Mouse (Mus musculus): ENCODE data around the gene Thrb. TPM values are rescaled to one million over a fixed set of nuclear protein-coding genes. Genes with fewer than 3 reads are reported as not detected.
"Not testable (repeated sequence)": the region's sequence is repeated elsewhere in the genome, so short reads cannot be mapped to it uniquely, and the experiment has no call there.

Gene Thrb
- polyA plus RNA-seq, 1 experiment from 2014 or later = 0.64 TPM

DNA sequence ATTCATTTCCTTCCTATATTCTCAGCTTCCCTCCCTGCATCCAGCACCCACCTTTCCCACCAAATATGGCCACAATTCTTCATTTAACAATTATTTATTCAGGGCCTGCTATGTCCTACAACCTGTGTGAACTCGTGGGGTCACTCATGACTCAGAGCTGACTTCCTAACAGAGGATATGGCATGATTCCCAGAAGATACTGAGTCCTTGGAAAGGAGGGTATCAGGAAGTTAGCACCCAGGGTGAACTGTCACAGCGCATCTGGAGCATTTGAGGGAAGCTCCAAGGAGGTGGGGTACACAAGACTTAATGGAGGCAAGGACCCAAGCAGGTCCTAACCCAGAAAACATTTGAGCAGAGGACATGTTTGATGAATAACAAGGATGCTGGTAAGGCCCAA lies 256.6 kb downstream of the Thrb start:
- Histone ChIP-seq H3K9ac (no peak overlapping the region), H3K27ac (ENCODE audit: poor library complexity, severe bottlenecking) (no peak overlapping the region), H3K9me3 (replicated peaks) (no peaks in the 10 kb centered on the region), H3K27me3 (replicated peaks) (no peaks in the 10 kb centered on the region), H3K4me1 (replicated peaks) (no peaks in the 10 kb centered on the region; the same call in 1 of the 2 replicates), H3K4me2 (no peak overlapping the region), H3K36me3 (no peaks in the 10 kb centered on the region), H3K4me3 (no peak overlapping the region)
- ATAC-seq (ENCODE audit: insufficient number of reproducible peaks, low FRiP score) = no peak
- 53% methylated on average over 2 of the region's 2 CpGs for WGBS

DNA sequence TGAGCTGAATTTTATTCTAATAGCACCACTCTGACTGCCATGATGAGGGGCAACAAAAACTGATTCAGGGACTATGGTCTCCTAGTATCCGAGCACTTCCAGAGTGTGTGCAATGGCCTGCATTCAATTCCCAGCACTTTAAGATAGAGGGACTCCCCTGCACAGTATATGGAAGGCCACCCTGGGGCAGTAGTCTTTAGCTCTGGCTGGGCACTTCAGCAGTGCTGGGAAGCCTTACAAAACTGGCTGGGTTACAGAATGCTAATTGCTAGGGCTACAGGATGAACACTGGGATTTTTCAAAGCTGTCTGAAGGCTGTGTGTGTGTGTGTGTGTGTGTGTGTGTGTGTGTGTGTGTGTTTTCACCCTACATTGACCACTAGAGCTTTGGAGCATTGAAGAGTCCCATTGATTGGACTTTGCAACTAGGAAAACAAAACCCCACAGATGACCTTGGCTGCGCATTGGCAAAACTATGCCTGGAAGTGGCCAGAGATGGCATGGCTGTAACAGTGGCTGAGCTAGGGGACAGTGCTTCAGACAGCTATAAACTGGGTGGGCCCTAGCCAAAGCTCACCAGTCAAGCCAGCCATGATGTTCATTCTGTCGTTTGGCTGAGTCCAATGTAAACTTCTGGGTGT lies 257.2 kb downstream of the Thrb start:
- WGBS = 79% methylated on average over 3 of the region's 3 CpGs

DNA sequence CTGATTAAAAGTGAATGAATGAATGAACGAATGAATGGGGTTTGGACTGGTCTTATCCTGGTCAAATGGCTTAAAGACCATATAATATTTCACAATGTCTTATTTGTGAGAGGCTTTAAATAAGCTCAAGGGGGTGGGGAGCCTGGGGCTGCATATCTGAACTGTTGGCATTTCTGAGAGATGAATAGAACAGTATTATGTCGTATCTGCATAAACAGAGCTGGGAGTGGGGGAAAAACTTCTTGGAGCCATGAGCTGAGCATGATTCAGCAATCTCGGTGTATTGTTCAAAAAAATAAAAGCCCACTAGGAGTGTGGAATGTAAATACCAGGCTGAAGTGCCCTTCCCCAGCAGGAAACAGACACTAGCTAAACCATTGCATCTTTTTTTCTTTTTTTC lies 257.8 kb downstream of the Thrb start:
- H3K27me3 ChIP-seq (replicated peaks) = no peaks in the 10 kb centered on the region
- H3K9ac ChIP-seq = no peak overlapping the region
- no peak overlapping the region for H3K4me3 ChIP-seq
- H3K27ac ChIP-seq (ENCODE audit: poor library complexity, severe bottlenecking) = no peak overlapping the region
- WGBS = 40% methylated on average over 3 of the region's 3 CpGs
- peak; percentile 36; the same call in 1 of the 2 replicates for ATAC-seq (ENCODE audit: insufficient number of reproducible peaks, low FRiP score)
- H3K36me3 ChIP-seq = no peaks in the 10 kb centered on the region
- H3K4me1 ChIP-seq (replicated peaks) = no peaks in the 10 kb centered on the region; the same call in 1 of the 2 replicates
- no peaks in the 10 kb centered on the region for H3K9me3 ChIP-seq (replicated peaks)
- no peak overlapping the region for H3K4me2 ChIP-seq

More for the DNA sequence above, 257.2 kb downstream of the Thrb start:
- Histone ChIP-seq H3K27ac (ENCODE audit: poor library complexity, severe bottlenecking) (no peak overlapping the region), H3K4me2 (no peak overlapping the region), H3K9ac (no peak overlapping the region), H3K4me3 (no peak overlapping the region), H3K9me3 (replicated peaks) (no peaks in the 10 kb centered on the region), H3K27me3 (replicated peaks) (no peaks in the 10 kb centered on the region), H3K36me3 (no peaks in the 10 kb centered on the region), H3K4me1 (replicated peaks) (no peaks in the 10 kb centered on the region; the same call in 1 of the 2 replicates)
- ATAC-seq (ENCODE audit: insufficient number of reproducible peaks, low FRiP score) = no peak

DNA sequence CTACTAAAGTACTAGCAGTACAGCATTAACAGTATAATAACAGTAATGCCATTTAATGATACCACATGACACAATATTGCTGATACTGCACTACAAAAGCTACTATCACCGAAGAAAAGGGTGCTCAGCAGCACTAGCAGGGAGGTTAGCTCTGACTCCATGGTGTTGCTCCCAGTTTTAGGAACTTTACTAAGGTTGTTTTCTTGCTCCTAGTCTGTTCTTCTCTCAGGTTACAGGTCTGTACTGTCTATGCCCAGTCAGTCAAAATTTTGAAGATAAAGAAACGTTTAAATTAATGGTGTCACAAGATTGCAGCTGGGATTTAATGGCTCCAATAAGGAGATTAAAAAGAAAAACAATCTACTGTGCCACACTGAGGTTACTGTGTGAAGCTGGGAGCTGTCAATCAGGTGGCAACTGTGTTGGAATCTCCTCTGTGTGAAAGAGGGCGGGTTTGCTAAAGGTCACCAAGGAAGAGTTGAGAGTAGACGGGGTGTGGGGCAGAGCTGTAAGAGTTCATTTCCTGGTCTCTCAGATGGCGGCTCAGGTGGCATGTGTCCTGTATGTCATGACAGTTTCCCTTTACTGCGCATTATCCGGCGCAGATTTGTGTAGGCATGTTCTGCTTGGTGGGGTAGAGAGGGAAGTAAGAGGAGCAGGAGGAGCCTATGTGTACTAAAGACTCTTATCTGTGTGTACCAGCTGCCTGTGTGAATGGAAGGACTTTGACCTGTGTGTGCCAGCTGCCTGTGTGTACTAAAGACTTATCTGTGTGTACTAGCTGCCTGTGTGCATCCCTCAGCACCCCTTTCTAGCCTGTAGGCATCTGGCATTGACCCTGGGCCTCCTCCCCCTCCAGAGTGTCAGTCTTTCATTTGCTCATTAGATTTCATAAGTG lies 263.0 kb downstream of the Thrb start:
- H3K36me3 ChIP-seq = no peaks in the 10 kb centered on the region
- H3K4me3 ChIP-seq = no peak overlapping the region
- H3K4me2 ChIP-seq = no peak overlapping the region
- H3K9ac ChIP-seq = no peak overlapping the region
- 53% methylated on average over 8 of the region's 8 CpGs for WGBS
- H3K27ac ChIP-seq (ENCODE audit: poor library complexity, severe bottlenecking) = no peak overlapping the region
- no peaks in the 10 kb centered on the region for H3K27me3 ChIP-seq (replicated peaks)
- 0 out of 2 replicates have a peak, but pooled peaks cover 5% of the 10 kb centered on the region for H3K4me1 ChIP-seq (replicated peaks)
- no peaks in the 10 kb centered on the region for H3K9me3 ChIP-seq (replicated peaks)
- ATAC-seq (ENCODE audit: insufficient number of reproducible peaks, low FRiP score) = no peak

DNA sequence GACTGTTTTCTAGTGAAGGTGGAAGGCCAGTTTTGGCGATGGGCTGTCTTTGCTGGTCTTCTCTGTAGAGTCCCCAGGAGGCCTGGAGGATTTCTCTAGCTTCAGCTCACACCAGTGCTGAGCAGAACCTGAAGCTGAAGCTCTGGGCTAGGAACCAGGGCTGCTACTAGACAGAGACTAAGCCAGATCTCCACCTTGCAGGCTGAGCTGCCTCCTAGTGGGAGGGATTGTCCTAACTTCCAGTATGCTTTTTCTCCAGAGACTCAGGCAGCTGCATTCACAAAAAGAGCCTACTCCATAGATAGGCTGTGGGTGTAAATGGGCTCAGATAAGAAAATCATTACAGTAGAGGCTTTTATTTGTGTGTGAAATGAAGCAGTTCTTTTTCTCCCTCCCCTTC lies 267.4 kb downstream of the Thrb start:
- 30% methylated on average over 1 of the region's 1 CpGs for WGBS

DNA sequence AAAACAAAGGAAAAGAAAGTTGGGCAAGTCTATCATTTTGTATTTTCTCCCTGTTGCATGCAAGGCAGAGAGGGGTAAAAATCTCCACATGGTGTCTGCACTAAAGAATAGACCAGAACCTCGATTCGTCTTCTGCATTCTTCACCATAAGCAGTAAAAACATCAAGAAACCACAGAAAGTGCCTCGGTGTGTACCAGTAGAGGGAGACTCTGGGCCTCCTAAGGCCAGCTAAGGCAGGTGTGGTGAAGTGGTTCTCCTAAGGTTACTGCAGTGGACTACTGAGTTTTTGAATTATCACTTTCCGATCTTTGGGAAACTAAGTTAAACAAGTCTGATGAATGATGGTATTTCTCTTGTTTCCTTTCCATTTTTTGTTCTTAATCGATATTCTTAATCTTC lies 269.5 kb downstream of the Thrb start:
- no peak overlapping the region for H3K4me3 ChIP-seq
- H3K27me3 ChIP-seq (replicated peaks) = no peaks in the 10 kb centered on the region
- no peak overlapping the region for H3K4me2 ChIP-seq
- no peaks in the 10 kb centered on the region for H3K4me1 ChIP-seq (replicated peaks)
- H3K9me3 ChIP-seq (replicated peaks) = no peaks in the 10 kb centered on the region
- H3K9ac ChIP-seq = no peak overlapping the region
- H3K27ac ChIP-seq (ENCODE audit: poor library complexity, severe bottlenecking) = no peak overlapping the region
- WGBS = 66% methylated on average over 5 of the region's 5 CpGs
- no peaks in the 10 kb centered on the region for H3K36me3 ChIP-seq
- ATAC-seq (ENCODE audit: insufficient number of reproducible peaks, low FRiP score) = no peak

More for the DNA sequence above, 267.4 kb downstream of the Thrb start:
- H3K36me3 ChIP-seq = no peaks in the 10 kb centered on the region
- no peaks in the 10 kb centered on the region for H3K9me3 ChIP-seq (replicated peaks)
- no peak overlapping the region for H3K9ac ChIP-seq
- H3K27ac ChIP-seq (ENCODE audit: poor library complexity, severe bottlenecking) = no peak overlapping the region
- H3K4me2 ChIP-seq = no peak overlapping the region
- 0 out of 2 replicates have a peak, but pooled peaks cover 5% of the 10 kb centered on the region for H3K4me1 ChIP-seq (replicated peaks)
- H3K4me3 ChIP-seq = no peak overlapping the region
- ATAC-seq (ENCODE audit: insufficient number of reproducible peaks, low FRiP score) = no peak
- no peaks in the 10 kb centered on the region for H3K27me3 ChIP-seq (replicated peaks)

DNA sequence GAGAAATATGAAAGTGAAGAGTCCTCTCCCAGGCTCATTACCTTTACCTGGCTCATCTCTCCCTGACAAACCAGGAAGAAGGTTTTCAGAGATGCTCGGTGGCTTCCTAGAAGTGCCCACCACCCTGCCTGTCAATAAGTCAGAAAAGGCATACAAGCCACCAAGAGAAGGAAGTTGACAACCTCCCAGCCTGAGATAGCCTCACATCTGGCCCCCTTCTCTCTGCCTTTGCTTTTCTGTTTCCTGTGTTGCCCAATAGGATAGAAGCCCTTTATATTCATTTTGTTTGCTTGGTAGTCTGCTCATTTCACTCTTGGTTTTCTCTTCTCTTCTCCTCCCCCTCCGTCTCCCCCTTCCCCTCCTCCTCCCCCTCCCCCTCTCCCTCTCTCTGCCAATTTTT lies 273.4 kb downstream of the Thrb start:
- WGBS = 54% methylated on average over 2 of the region's 2 CpGs
- Histone ChIP-seq H3K9me3 (replicated peaks) (no peaks in the 10 kb centered on the region), H3K4me2 (no peak overlapping the region), H3K27me3 (replicated peaks) (no peaks in the 10 kb centered on the region), H3K4me3 (no peak overlapping the region), H3K27ac (ENCODE audit: poor library complexity, severe bottlenecking) (no peak overlapping the region), H3K9ac (no peak overlapping the region), H3K4me1 (replicated peaks) (no peaks in the 10 kb centered on the region), H3K36me3 (no peaks in the 10 kb centered on the region)
- no peak for ATAC-seq (ENCODE audit: insufficient number of reproducible peaks, low FRiP score)

DNA sequence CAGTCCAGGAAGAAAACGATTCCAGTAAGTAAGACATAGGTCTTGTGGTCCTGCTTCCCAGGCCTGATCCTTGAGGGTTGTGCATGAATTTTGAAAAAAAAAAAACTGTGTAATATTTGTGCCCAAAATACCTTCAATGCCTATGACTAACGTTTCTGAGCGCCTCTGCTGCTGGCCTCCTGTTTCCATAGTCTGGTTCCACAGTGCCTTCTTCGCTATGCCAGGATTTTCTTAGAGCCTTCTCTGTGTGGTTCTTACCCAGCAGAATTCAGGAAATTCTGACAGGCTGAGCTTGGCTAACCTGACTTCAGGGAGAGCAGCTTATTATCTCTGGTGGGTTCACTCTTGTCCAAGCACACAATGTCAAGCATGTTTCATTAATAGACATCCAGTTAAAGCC lies 274.7 kb downstream of the Thrb start:
- not testable (repeated sequence) for H3K27ac ChIP-seq (ENCODE audit: poor library complexity, severe bottlenecking); H3K9ac ChIP-seq; H3K4me2 ChIP-seq; H3K4me1 ChIP-seq (replicated peaks); H3K4me3 ChIP-seq; H3K36me3 ChIP-seq; H3K9me3 ChIP-seq (replicated peaks); H3K27me3 ChIP-seq (replicated peaks); ATAC-seq (ENCODE audit: insufficient number of reproducible peaks, low FRiP score)
- WGBS = 77% methylated on average over 4 of the region's 4 CpGs

DNA sequence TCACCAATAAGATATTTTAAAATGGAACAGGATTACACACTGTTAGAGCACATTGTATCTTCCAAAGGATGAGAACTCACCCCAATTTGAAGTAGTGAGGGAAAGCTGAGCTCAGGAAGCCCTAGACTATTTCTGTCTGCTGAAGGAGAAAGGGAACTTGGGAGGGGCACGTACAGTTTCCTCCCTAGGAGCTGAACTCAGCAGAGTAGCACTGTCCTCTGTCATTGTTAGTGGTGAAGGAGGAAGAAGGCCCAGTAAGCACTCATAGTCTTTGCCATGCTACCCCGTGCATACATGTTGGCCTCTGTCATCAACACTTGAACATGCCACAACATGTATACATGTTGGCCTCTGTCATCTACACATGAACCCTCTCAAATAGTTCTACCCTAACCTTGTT lies 294.0 kb downstream of the Thrb start:
- Histone ChIP-seq H3K27me3 (replicated peaks) (no peaks in the 10 kb centered on the region), H3K9ac (no peak overlapping the region), H3K36me3 (no peaks in the 10 kb centered on the region), H3K27ac (ENCODE audit: poor library complexity, severe bottlenecking) (no peak overlapping the region), H3K4me1 (replicated peaks) (no peaks in the 10 kb centered on the region), H3K4me2 (no peak overlapping the region), H3K9me3 (replicated peaks) (no peaks in the 10 kb centered on the region), H3K4me3 (no peak overlapping the region)
- ATAC-seq (ENCODE audit: insufficient number of reproducible peaks, low FRiP score) = no peak
- WGBS = 71% methylated on average over 2 of the region's 2 CpGs

DNA sequence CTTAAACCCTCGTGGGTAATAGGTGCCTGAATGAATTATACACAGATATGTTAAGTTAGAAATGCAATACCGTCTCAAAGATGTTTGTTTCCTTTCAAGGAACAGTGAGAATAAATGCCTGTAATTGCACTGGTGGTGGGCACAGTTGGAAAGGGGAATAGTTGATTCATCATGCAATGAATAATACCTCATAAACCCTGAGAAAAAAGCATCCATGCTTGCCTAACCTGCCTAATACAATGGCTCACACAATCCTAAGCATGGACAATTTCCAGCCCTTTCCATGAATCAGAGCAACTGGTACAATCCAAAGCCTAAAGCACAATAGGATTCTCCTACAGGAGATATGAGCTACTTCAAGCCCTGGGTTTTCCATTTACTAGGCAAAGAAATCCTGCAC lies 299.8 kb downstream of the Thrb start:
- H3K27me3 ChIP-seq (replicated peaks) = no peaks in the 10 kb centered on the region

DNA sequence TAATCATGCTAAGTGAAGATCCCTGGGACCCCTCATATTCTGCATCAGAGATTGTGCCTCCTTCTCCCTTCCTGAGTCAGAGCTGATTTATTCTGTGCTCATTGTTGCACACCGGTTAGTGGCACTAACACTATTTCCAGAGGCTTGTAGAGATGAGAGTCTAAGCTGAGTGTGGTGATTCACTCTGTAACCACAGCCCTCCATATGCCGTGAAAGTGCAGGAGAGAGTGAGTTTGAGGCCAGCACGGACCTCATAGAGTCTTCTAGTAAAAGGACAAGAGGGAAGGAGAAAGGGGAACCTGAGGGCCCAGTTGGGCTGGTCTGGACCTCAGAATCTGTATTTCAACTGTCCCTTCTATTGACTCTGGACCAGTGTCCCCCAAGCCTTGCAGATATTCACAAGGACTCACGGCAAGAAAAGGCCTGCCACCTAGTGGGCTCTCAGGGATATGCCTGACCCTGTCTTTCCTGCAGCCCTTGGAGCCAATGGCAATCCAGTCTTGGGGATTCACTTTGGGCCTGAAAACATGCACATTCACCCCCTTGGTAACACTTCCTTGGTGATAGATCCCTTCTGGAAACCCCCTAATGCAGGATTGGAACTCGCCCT lies 307.2 kb downstream of the Thrb start:
- no peak overlapping the region for H3K9ac ChIP-seq
- ATAC-seq (ENCODE audit: insufficient number of reproducible peaks, low FRiP score) = peak; percentile 51; the same call in 1 of the 2 replicates
- H3K36me3 ChIP-seq = no peaks in the 10 kb centered on the region
- H3K27me3 ChIP-seq (replicated peaks) = no peaks in the 10 kb centered on the region
- no peaks in the 10 kb centered on the region for H3K9me3 ChIP-seq (replicated peaks)
- H3K4me1 ChIP-seq (replicated peaks) = no peaks in the 10 kb centered on the region
- WGBS = 32% methylated on average over 5 of the region's 5 CpGs
- H3K4me2 ChIP-seq = no peak overlapping the region
- H3K27ac ChIP-seq (ENCODE audit: poor library complexity, severe bottlenecking) = no peak overlapping the region
- H3K4me3 ChIP-seq = no peak overlapping the region

More for the DNA sequence above, 299.8 kb downstream of the Thrb start:
- WGBS = 45% methylated on average over 2 of the region's 2 CpGs
- Histone ChIP-seq H3K9me3 (replicated peaks) (no peaks in the 10 kb centered on the region), H3K36me3 (no peaks in the 10 kb centered on the region), H3K4me3 (no peak overlapping the region), H3K4me2 (no peak overlapping the region), H3K4me1 (replicated peaks) (no peaks in the 10 kb centered on the region), H3K27ac (ENCODE audit: poor library complexity, severe bottlenecking) (no peak overlapping the region), H3K9ac (no peak overlapping the region)
- ATAC-seq (ENCODE audit: insufficient number of reproducible peaks, low FRiP score) = no peak

All from heart, embryonic 12.5 days (tissue).